Mouse (Mus musculus) cerebellum, adult 2 months (tissue): ENCODE measurements around the gene Tctn1.

ENCODE experiments used
- CTCF ChIP-seq: fragments of 200-500 bp; IDR thresholded peaks from 2 replicates; pipeline ENCODE4 v1.5.1; 2011; ENCODE audit warnings: low read depth, mild to moderate bottlenecking, control low read depth, low read length, moderate library complexity, borderline replicate concordance; ENCODE audit not compliant: insufficient read depth
- POLR2A ChIP-seq: fragments of 200-500 bp; IDR thresholded peaks from 2 replicates; pipeline ENCODE4 v1.6.1; 2011; ENCODE audit warnings: low read length, control low read depth, borderline replicate concordance; ENCODE audit not compliant: insufficient read depth

DNA sequence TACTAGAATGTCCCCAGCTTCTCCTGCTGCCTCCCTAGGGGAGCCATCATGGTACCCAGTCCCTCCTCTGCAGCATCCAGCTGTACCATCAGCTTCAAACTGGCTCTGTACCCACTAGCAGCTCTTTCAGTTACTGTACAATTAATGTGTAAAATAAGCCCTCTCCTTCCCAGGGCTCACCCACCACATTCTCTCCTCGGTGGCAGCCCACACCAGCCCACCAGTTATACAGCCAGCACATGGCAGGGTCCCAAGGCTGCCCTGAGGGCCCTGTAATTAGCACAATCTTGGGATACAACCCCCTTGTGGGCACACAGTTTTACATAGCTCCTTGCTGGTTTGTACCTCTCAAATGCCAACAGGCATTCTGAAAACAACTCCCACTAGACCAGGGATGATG is 23.3 kb downstream of the Tctn1 start:
- TF ChIP-seq CTCF: no peak
- no peak for TF ChIP-seq POLR2A
